Mouse (Mus musculus): Measurements from ENCODE around the gene Lmna.

- no peak for TF ChIP-seq CTCF (IDR thresholded peaks at IDR 0.05; ENCODE audit: extremely low read depth, insufficient read length, insufficient replicate concordance, low read depth, low read length)
- no peak for TF ChIP-seq POLR2A (IDR thresholded peaks at IDR 0.05; ENCODE audit: low read depth, low read length)
Observed at GRCm38 (mm10) chr3:88442888-88443287, 66.9 kb downstream of the Lmna start.

Measured in small intestine, adult 2 months (tissue).